Mouse (Mus musculus): ENCODE data around the gene H2-DMb1.

GRCm38 (mm10) chr17:34135297-34136224 is 17.3 kb upstream of the H2-DMb1 start:
- TF ChIP-seq CTCF (IDR thresholded peaks at IDR 0.05; ENCODE audit: low read depth) (peak; percentile 100), EP300 (IDR thresholded peaks at IDR 0.05; ENCODE audit: low read depth) (no peak)

Measured in liver, embryonic 14.5 days (tissue).